Mouse (Mus musculus) left cerebral cortex, adult 9 months (tissue): ENCODE results near the gene Palm2.
A peak's percentile ranks its signal among the peaks of the same experiment; 100 is the strongest.

Experiments
- DNase-seq, 2 experiments: peaks; one replicate each; pipeline ENCODE4 v3.0.0; 2022; ENCODE audit warnings: low spot score in 2 of 2

The Palm2 gene

GRCm38 (mm10) chr4:57514003-57514937 is 80.2 kb downstream of the Palm2 start:
- no peak for DNase-seq

DNA sequence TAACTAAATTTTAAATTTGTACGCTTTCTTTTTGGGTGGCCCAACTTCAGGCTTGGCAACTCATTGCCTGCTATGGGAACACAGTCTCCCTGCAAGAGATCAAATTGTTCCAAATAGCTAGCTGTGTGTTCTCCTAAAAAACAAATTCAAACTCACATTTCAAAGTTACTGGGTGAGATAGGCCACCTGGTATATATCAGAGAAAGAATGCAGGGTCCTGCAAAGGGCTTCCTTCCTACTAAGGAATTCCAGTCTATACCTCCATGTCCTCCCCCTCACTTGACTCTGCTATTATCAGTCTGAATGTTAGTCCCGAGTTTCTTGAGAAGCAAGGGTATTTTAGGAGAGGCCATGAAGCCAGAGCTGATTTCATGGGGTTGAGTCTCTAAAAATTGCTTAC is 81.3 kb downstream of the Palm2 start:
- no peak for DNase-seq

- no peak for DNase-seq
Measured at GRCm38 (mm10) chr4:57523456-57523855, 89.4 kb downstream of the Palm2 start.

GRCm38 (mm10) chr4:57524461-57524860 is 90.4 kb downstream of the Palm2 start:
- no peak for DNase-seq

DNA sequence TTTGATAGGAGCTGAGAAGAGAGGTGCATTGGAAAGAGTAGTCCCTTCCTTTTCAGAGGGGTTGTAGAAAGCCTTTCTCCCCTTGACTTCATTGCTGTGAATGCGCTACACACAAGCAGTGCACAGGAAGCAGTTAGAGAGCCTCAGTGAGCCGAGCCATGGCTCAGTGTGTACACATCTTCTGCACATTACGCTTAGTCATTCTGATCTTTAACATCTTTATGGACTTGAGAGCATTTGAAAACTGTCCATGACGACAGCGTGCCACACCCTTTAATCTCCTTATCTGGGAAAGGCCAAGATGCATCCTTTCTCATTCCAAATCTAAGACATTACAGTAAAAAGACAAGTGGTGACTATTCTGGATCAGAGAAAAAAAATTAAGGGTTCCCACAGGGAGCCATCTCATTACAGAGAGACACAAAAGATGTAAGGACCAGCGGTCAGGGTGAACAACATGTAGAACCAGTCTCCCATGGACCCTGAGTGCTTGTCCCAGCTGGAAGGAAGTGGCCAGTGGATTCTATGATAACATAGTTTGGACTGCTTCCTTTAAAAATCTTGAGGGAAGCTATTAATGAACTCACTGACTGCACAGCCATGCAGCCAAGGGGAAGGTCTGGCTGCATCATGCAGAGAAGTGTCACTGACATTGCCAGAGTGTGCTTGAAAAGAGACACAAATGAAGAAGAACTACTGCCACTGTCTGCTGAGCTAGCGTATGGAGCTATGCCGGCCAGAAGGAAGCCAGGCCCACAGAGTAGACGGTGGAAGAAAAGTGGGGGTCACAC is 91.4 kb downstream of the Palm2 start:
- no peak for DNase-seq

- DNase-seq: no peak
Measured at GRCm38 (mm10) chr4:57528296-57528695, 94.2 kb downstream of the Palm2 start.

GRCm38 (mm10) chr4:57533686-57534085 is 99.6 kb downstream of the Palm2 start:
- DNase-seq: no peak

DNA sequence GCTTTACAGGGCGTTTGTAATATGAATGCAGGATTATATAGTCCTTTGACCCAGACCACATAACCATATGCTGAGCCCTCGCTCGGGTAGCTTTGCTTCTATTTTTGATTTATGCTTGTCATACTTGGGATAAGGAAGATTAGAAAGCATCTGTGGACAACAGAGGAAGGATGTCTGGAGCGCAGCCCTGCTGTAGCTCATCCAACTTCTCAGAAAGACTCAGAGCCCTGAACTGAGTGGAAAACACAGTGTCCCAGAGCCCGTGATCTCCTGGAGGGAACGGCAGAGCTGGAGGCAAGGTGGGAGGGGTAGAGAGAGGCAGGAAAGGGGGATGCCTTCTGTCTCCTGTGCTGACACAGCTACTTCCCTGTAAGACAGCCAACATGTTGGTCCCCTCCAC is 100.2 kb downstream of the Palm2 start:
- DNase-seq: no peak

DNA sequence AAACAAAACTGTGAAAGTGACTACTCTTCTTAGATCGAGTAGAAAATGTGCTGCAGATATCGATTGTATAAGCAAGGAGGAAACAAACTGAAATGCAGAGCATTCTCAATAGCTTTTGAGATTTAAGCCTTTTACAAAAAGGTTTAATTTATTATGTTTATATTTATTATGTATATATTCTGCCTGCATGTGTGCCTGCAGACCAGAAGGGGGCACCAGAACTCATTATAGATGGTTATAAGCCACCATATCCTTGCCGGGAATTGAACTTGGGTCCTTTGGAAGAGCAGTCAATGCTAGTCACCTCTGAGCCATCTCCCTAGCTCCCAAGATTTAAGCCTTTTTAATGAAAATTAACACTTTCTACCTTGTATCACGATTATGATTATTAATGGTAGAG is 101.0 kb downstream of the Palm2 start:
- DNase-seq: no peak

- DNase-seq: no peak
Measured at GRCm38 (mm10) chr4:57538029-57538688, 104.1 kb downstream of the Palm2 start.

GRCm38 (mm10) chr4:57543692-57544256 is 109.7 kb downstream of the Palm2 start:
- peak in 1 of 2 experiments; percentile 8 for DNase-seq

DNA sequence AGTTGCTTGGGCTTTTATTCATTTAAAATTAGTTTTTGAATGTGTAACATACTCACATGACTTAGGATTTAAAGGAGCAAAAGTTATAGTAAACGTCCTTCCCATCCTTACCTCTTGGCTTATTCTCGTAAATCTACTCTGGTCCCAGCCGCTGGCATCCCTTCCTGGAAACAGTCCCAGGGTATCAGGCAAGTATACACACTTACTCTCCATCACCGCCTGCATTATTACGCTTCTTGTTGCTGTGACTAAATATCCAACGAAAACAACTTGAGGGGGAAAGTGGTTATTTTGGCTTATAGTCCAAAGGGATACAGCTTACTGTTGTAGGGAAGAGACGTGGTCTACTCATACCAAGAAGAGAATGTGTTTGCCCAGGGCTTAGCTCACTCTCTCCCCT is 113.7 kb downstream of the Palm2 start:
- no peak for DNase-seq

GRCm38 (mm10) chr4:57550216-57550615 is 116.2 kb downstream of the Palm2 start:
- DNase-seq: no peak

DNA sequence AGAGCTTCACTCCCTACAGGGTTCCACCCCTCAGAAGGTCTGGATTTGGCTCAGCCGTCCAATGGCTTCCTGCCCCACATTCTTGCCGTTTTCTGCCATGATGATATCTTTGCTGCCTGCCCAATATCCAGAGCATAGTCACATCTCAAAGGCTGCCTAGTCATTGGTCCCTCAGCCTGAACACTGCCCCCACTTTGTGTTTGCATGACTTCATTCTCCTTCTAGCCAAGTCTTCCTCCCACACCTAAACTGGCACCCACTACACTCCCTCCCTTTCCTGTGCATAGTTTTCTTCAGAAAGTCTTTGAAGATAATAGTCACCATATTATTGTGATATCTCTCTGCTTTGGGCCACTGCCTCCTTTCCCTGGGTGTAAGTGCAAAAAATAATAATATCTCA is 123.1 kb downstream of the Palm2 start:
- DNase-seq: no peak

GRCm38 (mm10) chr4:57559438-57559837 is 125.4 kb downstream of the Palm2 start:
- DNase-seq: no peak

GRCm38 (mm10) chr4:57560010-57560409 is 126.0 kb downstream of the Palm2 start:
- DNase-seq: no peak

GRCm38 (mm10) chr4:57561055-57561454 is 127.0 kb downstream of the Palm2 start:
- DNase-seq: peak; percentile 55 to 79

DNA sequence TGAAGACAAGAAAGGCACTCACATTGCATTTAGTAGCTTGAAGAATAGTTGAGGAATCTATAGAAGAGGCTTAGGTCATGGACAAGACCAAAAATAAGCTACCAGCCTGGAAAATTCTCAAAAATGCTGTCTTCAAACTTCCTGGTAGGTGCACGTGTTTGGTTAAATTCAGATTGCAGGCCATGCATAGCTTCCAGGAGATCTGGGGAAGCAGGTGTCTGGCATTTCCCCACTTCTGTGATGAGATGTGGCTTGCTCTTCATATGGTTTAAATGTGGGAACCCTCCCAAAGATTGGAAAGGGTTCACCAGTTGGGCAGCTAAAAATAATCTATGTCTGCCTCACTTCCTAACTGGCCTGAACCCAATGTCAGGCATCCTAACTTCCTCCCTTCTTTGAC is 131.2 kb downstream of the Palm2 start:
- DNase-seq: no peak

DNA sequence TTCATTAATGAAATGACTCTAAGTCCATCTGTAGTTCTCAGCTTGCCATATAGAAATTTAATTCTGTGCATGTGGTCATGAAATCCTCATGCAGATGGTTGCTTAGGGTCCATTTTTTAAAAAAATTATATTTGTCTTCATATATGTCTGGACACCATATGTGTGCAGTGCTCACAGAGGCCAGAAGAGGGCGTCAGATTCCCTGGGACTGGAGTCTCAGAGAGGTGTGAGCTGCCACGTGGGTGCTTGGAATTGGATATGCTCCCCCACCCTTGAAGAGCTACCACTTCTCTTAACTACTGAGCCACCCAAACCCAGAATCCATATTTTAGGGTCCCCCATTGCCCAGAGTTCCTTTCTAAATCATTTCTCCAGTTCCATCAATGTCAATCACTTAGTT is 131.8 kb downstream of the Palm2 start:
- no peak for DNase-seq

GRCm38 (mm10) chr4:57567666-57568206 is 133.7 kb downstream of the Palm2 start, which contains the start of gene Pakap:
Pakap (plus strand) TSS chr4:57568179.
- DNase-seq: peak; percentile 31 to 64

- no peak for DNase-seq
Measured at GRCm38 (mm10) chr4:57568268-57569068, 134.4 kb downstream of the Palm2 start.
